Mouse (Mus musculus): ENCODE measurements around the gene Scn4a.
A peak's percentile ranks its signal among the peaks of the same experiment; 100 is the strongest.

The Scn4a gene

DNA sequence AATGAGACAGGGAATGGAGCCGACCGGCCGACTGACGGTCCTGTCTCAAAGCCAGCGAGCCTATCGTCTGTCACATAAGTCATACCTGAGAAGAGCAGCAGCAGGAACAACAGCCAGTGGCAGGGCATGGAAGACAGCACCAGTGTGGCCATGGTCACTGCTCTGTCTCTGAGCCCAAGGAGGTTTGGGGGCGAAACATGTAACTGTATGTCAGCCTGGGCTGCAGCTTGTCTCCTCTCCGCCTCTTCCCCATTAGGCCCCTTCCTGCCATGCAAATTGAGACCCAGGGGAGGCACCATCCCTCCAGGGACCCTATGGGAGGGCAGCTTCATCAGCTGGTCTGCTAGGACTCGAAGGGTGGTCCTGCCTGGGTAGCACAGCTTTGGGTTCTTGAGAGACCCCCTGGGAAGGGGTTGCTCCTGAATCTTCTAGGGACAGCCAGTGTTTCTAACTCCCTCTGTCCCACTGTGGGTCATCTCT, 38.7 kb downstream of the Scn4a start, which contains the start of gene Cd79b:
Gene Cd79b, minus strand, starts transcription at position 430 of the 480 bp plus-strand sequence.
- no peak for DNase-seq (ENCODE audit: low spot score in 2 of 2)

DNA sequence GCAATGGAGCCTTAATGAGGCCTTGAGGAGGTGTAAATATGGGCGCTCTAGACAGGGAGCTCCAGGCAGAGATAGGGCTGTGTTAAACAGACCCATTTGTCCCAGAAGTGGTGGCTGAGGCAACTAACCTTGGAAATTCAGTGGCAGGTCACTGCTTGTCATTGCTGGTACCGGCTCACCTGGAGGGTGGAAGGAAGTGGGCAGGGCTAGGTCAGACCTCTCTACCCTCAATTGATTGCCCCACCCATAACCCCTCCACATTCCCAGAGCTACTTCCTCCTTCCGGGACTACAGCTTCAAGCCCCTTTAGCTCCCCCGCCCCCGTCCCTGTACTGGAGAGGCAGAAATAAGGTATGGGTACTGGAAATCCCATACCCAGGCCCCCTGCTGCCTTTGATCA, 39.6 kb downstream of the Scn4a start:
- no peak for DNase-seq (ENCODE audit: low spot score in 2 of 2)

DNA sequence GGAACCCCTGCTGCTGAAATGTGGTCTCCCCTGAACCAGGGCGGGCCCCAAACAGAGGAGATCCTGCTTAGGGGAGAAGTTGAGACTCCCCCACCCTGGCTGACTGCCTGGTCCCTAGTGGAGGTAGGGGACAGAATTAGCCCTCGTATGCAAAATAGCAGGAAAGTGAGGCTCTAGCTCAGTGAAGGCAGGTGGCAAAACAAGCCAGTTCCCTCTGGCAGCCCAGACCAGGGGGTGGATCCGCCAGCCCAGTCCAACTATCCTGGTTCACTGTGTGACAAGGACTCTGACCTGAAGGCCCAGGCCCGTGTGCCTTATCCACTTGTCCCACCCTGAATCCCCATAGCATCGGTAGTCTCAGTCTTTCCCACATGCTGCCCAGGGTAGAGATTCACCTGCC, 43.0 kb downstream of the Scn4a start:
- DNase-seq (ENCODE audit: low spot score in 2 of 2), result no peak

DNA sequence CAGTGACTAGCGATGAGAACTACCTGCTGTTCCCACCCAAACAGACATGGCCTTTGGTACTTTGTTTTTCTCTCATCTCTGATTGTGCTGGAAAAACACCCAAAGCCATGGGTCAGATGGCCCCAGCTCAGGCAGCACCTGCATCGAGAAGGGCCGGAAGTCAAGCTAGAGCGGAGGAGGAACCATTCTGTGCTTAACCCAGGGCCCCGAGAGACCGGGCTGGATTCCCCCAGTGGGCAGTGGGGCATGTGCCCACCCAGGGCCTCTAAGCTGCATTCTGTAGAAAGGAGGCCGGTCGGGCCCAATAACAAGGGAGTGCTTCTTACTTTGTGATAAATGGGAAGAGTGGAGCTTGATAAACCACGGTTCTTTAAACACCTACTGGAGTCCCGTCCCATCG, 44.9 kb downstream of the Scn4a start:
- no peak for DNase-seq (ENCODE audit: low spot score in 2 of 2)

DNA sequence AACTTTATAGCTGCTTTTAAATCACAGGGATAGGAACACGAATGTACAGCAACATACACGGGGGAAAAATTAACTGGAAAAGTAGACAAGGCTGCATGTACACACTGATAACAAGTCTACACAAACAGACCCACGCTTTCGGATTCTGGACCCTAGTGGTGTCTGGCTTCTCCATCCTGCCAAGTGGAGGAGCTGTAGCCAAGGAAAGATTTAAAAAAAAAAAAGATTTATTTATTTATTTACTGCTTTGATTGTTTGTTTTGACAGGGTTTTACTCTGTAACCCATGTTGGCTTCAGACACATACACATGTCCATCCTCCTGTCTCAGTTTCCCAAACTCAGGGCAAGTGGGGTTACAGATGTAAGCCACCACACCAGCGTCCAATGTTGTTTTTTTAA, 45.7 kb downstream of the Scn4a start:
- no peak for DNase-seq (ENCODE audit: low spot score in 2 of 2)

DNA sequence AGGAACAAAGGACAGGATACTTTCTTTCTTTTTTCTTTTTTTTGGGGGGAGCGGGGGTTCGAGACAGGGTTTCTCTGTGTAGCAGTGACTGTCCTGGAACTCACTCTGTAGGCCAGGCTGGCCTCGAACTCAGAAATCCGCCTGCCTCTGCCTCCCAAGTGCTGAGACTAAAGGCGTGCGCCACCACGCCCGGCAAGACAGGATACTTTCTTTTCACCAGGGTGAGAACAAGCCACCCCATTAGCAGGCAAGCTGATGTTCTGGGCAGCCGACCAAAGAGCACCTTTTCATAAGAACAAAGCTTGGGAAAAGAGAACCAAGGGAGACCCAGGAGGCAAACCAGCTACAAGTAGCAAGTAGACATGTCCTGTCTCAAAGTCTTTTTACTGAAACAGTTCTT, 46.3 kb downstream of the Scn4a start:
- no peak for DNase-seq (ENCODE audit: low spot score in 2 of 2)

DNA sequence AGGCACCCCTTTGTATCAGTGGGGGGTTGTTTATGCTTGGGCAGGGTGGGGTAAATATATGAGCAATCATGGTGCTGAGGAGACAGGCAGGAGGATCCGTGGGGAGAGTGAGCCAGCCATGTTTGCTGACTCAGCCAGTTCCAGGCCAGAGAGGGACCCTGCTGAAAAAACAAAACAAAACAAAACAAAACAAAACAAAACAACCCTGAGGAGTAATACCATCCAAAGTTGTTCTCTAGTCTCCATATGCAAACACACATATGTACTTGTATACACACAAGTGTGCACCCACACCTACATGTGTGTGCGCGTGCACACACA, 47.1 kb downstream of the Scn4a start:
- no peak for DNase-seq (ENCODE audit: low spot score in 2 of 2)

DNA sequence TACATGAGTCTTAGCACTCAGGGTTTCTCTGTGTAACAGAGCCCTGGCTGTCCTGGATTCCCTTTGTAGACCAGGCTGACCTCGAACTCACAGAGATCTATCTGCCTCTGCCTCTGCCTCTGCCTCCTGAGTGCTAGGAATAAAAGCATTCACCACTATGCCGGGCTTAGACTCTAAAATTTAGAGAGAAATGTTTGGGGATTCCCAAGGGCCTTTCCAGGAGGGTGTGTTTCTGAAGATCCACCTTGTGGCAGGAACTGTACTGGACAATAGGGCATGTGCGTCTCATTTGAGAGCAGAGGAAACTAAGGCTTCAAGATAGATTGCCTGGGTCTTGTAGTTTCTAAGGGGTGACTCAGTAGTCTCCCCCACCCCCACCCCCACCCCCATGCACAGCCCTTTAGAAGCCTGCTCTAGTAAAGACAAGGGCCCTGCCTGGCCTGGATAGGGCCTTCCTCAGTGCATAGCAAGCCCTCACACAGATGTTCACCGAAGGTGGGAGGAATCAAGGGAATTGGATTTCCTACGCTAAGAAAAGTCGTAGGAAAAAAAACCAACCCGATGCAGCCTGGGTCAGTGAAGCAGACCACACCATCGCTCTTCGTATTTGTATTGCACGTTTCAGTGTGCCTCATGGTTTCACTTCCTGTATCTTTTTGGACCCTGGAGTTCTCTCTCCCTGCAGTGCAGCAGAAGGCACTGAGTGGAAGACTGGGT, 47.6 kb downstream of the Scn4a start:
- DNase-seq (ENCODE audit: low spot score in 2 of 2), result no peak

DNA sequence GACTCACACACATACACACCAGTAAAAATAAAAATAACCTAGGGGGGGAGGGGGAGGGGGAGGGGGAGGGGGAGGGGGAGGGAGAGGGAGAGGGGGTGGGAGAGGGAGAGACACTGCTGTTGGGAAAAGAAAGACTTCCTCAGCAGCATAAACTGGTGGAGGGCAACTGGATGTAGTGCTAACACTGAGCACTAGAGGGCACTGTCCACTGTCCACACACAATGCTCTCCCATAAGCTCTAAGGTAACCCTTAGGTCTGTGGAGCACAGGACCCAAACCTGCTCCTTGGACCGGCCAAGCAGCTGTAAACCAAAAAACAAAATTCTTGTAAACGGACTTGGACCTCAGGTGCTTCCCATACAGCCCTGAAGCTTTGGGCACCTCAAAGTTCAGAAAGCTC, 50.5 kb downstream of the Scn4a start:
- DNase-seq (ENCODE audit: low spot score in 2 of 2), result peak; percentile 13 to 31

DNA sequence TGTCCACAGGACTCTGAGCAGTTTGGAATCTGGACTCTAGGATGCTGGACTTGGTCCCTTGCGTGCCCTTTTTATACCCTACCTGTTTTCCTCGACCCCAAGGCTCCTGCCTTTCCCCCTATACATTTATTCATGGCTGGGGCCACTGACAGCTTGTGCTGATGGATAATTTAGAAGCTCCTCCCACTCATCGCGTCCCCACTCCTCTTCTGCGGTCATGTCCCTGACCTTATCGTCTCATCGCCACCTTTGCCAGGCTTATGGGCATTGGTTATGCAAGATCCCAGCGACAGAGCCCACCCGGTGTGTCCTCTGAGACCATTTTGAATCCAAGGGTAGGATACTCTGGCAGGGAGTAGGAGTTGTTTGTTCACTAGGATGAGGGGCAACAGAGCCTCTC, 51.3 kb downstream of the Scn4a start, which contains the start of gene Gh:
Gene Gh, minus strand, starts transcription at position 101 of the 400 bp plus-strand sequence.
- no peak for DNase-seq (ENCODE audit: low spot score in 2 of 2)

DNA sequence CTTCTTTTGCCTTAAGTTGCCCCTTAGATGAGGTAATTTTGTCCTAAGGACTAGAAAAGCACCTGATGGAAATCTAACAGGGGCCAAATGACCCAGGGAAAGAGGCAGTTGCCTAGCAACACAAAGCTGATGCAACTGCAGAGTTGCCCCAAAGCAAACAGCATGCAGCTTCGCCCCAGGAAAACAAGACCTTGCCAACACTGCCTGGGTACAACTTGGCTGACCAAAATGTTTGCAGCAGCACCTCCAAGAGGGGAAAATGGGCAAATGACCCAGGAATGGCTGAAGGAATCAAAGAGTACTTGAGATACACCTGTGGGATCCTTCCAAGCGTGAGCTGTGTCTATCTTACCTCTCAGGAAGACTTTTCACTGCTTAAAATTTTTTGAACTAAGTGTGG, 61.2 kb downstream of the Scn4a start:
- DNase-seq (ENCODE audit: low spot score in 2 of 2), result no peak

DNA sequence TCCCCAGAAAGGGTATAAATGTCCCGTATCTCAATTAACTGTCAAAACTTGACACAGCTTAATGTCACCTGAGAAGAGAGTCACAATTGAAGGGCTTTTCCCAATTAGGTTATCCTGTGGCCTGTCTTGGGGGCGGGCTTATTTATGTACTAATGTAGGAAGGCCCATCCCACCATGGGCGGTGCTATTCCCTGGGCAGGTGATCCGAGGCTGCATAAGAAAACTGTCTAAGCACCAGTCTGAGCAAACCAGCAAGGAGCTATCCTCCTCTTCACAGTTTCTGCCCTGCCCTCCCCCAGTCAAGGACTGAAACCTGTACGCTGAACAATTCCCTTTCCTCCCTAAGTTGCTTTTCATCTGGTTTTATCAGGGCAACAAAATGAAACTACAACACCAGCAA, 62.7 kb downstream of the Scn4a start:
- DNase-seq (ENCODE audit: low spot score in 2 of 2), result no peak

DNA sequence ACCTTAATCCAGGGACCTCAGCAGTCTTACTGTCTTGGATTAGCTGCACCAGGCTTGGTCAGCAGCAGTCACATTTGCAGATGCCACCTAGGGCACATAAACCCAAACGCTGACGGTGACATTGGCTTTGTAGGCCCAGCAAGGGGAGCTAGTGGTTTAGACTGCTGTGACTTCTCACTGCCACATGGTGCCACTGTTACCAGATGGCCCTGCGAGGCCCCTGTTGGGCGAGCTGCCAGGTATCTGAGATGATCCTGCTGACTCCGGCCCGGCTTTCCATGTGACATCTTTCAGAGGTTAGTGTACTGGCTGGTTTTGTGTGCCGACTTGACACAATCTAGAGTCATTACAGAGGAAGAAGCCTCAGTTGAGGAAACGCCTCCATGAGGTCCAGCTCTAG, 63.7 kb downstream of the Scn4a start:
- DNase-seq (ENCODE audit: low spot score in 2 of 2), result no peak

DNA sequence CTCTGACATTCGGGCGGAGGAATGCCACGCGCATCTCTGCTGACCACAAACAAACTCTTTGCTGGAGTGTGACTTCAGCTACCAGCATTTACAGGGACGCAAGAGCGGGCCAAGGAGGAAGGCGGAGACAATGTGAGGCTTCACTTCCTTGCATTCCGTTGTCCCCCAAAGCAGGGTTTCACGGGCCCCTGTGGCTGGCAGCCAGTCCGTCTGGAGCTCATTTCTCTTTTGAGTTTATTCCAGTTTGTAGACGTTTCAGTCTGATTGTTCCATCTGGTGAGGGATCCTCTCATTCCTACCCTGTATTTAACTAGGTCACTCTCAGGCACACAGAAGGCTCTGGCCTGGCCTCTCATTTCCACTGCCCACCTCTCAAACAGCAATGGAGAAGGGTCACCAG, 66.1 kb downstream of the Scn4a start:
- no peak for DNase-seq (ENCODE audit: low spot score in 2 of 2)

DNA sequence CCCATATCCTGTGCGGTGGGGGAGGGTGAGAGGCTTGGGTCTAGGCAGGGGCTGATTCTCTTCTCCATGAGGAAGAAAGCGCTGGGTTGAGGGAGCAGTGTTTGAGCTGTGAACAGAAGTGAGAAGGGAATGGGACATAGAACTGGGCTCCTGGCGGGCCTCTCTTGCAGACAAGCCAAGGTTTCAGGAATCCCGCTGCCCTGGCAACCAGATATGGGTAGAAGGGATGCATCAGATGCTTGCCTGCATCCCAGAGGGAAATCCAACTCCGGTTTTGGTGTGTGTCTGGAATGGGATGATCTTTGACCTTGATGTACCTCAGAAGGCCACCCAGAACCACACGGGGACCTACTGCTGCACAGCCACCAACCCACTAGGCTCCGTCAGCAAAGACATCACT, 66.9 kb downstream of the Scn4a start:
- DNase-seq (ENCODE audit: low spot score in 2 of 2), result no peak

DNA sequence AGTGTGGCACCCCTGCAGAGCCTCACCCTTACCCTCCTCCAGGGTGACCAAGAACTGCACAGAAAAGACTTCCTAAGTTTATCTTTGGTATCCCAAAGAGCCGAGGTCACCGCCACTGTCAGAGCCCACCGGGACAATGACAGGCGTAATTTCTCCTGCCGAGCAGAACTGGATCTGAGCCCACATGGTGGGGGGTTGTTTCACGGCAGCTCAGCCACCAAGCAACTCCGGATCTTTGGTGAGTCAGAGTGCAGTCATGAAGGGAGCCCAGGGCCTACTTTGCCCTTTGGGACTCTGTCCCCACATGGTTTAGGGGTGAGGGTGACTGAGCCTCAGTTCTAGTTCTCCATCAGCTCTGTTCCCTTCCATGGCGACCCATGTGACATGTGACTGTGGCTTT, 69.0 kb downstream of the Scn4a start:
- DNase-seq (ENCODE audit: low spot score in 2 of 2), result no peak

DNA sequence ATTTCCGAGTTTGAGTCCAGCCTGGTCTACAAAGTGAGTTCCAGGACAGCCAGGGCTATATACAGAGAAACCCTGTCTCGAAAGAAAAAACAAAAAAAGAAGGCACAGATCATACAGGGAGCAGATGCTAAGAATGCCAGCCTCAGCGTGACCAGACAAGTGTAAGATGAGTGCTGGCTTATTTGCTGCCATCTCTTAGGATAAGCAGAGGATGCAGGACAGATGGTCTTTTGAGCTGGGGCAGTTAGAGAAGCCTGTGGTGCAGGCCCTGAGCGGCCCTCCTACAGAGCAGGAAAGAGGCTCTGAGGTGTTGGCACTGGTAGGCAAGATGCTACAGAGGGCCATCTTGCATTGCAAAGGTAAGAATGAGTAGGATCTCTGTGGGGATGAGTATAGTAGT, 69.7 kb downstream of the Scn4a start:
- DNase-seq (ENCODE audit: low spot score in 2 of 2), result no peak

DNA sequence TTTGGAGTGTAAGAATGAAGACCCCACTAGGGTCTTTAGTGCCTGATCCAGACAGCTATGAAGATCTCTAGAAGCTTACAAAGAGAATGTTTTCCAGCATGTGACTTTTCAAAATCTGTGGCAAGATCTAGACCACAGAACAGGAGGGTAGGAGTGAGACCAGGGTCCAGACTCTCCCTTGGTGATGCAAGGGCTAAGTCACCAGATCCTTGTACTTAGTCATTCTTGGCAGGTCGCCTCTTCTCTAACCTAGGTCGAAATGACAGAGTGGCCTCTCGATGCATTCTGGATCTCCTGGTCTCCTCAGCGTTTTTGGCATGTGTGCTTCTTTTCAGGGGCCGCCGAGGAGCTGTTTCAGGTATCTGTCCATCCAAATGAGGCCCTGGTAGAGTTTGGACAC, 70.6 kb downstream of the Scn4a start:
- no peak for DNase-seq (ENCODE audit: low spot score in 2 of 2)

DNA sequence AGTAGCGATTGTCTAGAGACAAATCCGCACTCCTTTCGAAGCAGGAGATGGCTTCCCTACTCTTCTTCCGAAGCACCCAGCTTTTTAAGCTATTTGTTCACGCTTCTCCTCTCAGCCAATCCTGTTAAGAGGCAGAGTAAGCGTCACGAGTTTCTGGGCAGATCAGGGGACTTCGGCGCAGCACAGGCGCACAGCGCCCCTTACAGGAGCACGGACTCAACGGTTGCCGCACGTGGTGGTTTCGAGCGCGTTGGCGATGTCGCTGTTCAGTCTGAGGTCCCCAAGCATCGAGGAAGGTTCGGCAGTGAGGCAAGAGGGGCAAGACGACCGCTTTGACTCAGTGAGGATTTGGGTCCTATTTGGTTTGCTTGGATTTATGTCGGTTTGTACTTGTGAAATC, 76.6 kb downstream of the Scn4a start, which contains the start of gene Tcam1:
Gene Tcam1, plus strand, starts transcription at position 219 of the 400 bp plus-strand sequence.
- peak; percentile 93 to 97 for DNase-seq (ENCODE audit: low spot score in 2 of 2)

DNA sequence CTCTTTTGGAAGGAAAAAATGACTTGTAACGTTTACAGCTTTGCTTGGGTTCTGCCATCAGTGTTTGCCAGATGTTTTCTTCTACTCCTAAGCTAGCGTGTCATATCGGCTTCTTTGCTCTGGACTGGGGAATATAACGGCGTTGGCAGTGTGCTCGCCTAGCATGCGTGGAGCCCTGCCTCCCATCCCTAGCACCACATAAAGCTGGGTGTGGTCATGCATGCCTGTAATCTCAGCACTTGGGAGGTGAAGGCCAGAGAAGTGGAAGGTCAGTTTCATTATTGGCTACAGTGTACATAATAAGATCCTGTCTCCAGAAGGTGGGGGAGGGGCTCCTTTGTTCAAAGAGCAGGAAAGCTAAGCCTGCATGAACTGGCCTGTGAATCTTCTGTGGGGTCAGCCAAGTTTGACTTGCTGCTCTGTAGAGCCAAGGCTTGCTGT, 78.1 kb downstream of the Scn4a start:
- DNase-seq (ENCODE audit: low spot score in 2 of 2), result no peak

DNA sequence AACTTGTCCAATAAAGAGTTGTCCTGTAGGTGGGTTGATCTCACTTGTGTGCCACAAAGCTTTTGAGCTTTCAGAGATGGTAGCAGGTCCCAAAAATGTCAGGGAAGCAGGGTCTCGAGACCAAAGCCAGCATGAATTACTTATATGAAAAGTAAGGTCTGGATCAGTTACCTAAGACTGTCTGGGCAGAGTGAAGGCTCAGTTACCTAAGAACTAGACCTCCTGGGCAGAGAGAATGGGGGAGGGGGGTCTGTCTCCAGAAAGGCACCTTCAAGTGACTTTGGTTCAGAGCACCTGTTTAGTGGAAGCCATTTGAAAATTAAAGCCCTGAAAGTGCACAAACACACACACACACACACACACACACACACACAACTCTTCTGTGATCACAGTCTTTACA, 78.7 kb downstream of the Scn4a start:
- DNase-seq (ENCODE audit: low spot score in 2 of 2), result no peak

DNA sequence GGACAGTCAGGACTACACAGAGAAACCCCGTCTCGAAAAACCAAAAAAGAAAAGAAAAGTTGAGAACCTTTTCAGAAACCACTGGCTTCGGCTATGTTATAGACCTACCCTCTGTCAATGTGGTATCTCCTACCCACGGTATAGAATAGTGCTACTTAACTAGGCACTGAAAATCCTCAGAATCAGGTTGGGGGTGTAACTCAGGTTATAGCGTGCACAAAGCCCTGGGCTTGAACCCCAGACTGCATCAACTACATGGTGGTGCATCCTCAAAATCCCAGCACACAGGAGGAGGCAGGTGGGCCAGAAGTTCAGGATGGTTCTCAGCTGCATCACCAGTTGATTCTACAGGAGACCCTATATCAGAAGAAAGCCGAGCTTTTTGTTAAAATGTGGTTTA, 79.3 kb downstream of the Scn4a start:
- no peak for DNase-seq (ENCODE audit: low spot score in 2 of 2)

DNA sequence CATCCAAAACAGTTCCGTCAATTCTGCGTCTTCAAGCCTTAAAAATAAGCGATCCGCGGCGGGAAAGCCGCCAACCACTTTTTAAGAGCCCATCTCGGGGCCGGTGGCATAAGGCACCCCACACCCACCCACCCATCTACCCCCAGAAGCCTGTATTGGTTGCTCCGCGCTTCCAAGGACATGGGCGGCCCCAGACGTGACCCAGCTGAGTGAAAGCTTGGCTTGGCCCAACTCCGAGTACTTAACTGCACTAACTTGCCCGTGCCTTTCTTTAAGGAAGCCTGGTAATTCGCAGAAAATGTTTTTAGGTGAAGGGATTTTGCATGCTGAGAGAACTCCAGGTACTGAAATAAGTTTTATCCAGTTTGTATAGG, 79.8 kb downstream of the Scn4a start:
- DNase-seq (ENCODE audit: low spot score in 2 of 2), result no peak

All from frontal cortex, postnatal 36 days (tissue).